Mouse (Mus musculus): ENCODE data around the gene Rps6ka5.

The Rps6ka5 gene

DNA sequence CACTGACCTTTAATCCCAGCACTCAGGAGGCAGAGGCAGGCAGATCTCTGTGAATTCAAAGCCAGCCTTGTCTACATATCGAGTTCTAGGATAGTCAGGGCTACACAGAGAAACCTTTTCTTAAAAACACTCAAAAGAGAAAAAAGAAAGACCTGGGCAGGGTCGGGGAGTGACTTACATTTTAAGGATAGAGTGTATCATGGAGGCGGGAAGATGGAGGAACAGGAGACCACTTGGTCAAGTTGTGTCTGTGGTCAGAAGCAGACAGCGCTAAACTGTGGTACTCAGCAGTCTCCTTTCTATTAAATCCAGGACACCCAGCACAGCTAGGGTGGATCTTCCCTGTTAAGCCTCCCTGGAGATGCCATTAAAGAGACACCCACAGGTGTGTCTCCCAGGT, at the start of gene Rps6ka5:
TSS of gene Rps6ka5 (minus strand) at position 333 of the 400 bp plus-strand sequence.
- DNase-seq: no peak

- DNase-seq: no peak
Measured at GRCm38 (mm10) chr12:100775911-100776581, 49.3 kb upstream of the Rps6ka5 start.

GRCm38 (mm10) chr12:100775291-100775690, 48.5 kb upstream of the Rps6ka5 start:
- DNase-seq: no peak

GRCm38 (mm10) chr12:100774756-100775155, 48.0 kb upstream of the Rps6ka5 start:
- no peak for DNase-seq

DNA sequence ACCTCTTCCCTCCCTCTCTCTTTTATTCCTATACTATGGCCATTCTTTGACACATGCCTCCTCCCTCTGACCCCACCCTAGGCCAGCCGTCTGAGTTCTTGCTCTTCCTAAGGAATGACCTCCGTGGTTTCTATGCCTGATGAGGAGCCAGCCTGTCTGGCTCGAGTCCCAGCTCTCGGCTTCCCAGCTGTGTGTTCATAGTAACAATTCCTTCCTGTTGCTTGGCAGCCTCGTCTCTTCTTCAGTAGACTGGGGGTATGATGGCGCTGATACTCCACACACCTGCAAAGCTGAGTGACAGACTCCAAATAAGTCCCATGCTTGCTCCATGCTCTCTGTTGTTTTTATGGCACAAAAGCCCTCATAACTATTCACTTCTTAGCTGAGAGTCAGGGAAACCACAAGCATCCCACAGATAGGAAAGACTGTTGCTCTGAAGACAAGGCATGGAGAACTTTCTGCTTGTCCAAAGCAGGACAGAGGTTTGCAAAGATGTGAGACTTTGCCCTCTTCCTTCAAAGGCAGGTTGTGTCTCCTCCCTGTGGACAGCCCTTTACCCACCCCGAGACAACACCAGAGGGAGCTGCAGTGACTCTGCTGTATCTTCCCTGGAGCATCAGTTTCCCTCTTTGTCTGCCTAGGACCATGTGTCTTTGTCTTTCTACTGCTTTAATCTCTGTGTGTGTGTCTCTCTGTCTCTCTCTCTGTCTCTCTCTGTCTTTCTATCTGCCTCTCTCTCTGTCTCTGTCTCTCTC, 45.6 kb upstream of the Rps6ka5 start:
- DNase-seq: peak in 1 of 2 experiments; percentile 26

DNA sequence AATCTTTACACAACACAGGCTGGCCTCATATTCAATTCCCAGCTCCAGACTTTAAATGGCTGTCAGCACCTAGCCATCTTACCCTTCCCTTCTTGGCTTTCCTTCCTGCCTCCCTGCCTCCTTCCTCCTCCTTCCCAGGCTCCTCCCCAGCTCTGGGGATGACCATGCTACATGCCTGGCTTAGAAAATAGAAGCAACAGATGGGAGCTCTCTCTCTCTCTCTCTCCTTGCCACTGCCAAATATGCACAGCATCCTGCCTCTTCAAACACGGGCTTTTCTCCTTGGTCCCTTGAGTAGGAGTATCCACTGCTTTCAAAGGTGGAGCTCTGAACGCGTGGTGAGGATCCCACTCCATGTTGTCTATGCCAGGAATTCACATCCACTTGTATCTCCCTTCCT, 44.0 kb upstream of the Rps6ka5 start:
- DNase-seq: no peak

- no peak for DNase-seq
Measured at GRCm38 (mm10) chr12:100769871-100770270, 43.1 kb upstream of the Rps6ka5 start.

DNA sequence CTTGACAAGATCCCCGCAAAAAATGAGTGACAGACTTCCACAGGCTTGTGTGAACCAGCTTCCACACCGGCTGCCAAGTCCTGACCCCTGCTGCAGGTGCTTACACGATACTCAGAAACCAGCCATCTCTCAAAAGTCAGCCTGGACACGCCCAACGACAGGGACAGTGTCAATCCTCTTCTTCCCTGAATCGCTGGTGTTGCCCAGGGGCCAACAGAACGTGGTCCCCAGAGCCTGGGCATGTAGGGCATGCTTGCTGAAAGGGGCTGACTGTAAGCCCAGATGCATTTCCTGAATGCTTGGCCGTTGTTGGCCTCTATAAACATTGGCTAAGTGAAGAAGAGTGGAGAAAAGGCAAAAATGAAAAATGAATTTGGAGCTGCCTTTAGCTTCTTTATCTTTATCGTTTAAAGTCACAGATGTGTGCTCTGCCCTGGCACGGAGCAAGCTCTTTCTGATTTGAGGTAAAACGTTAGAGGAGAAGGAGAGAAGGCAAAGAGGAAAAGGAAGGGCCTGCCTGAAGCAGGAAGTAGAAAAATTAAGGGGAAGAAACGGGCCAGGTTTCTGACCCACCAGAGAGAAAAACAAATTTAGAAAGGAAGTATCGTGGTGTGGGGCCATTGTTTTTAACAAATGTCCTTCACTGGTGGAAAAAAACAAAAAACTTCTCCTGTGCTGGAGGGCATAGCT, 37.7 kb upstream of the Rps6ka5 start:
- DNase-seq: no peak

GRCm38 (mm10) chr12:100762663-100763425, 36.1 kb upstream of the Rps6ka5 start:
- no peak for DNase-seq

GRCm38 (mm10) chr12:100757427-100757826, 30.6 kb upstream of the Rps6ka5 start:
- no peak for DNase-seq

DNA sequence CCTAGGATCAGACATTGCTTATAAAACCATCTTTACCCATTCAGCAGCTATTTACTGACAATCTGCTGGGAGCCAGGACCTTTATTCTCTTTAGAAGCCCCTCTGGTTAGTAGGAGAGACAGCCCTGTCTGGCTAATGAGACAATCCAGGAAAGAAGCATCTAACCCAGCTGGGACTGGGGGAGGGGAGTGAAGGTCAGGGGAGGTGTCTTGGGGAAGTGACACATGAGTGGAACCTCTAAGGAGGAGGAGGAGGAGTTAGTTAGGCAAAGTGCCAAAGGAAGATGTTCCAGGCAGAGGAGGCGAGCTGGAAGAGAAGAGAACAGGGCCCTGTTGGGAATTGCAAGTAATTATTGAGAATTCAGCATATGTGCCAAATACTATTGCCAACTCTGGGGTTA, 26.9 kb upstream of the Rps6ka5 start:
- no peak for DNase-seq

- no peak for DNase-seq
Measured at GRCm38 (mm10) chr12:100752977-100753376, 26.2 kb upstream of the Rps6ka5 start.

DNA sequence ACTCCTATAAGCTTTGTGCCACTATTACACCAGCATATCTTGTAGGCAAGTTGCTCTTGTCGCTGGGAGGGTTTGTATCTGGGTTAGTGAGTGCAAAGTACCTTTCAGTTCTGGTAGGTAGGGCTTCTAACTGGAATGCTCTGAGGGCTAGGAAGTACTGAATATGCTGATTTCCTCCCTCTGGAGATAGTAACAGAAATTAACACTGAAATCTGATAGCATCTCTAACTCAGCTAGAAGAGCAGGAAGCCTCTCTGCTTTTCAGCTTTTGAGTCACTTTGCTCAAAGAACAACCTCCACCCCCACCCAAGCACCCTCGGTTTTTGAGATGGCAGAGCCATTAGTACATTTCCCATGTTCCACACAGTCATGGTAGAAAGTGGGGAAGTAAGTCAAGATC, 15.7 kb upstream of the Rps6ka5 start:
- DNase-seq: no peak

GRCm38 (mm10) chr12:100740313-100740712, 13.5 kb upstream of the Rps6ka5 start:
- DNase-seq: no peak

- DNase-seq: no peak
Measured at GRCm38 (mm10) chr12:100739011-100739570, 12.3 kb upstream of the Rps6ka5 start.

GRCm38 (mm10) chr12:100738498-100738897, 11.7 kb upstream of the Rps6ka5 start:
- no peak for DNase-seq

DNA sequence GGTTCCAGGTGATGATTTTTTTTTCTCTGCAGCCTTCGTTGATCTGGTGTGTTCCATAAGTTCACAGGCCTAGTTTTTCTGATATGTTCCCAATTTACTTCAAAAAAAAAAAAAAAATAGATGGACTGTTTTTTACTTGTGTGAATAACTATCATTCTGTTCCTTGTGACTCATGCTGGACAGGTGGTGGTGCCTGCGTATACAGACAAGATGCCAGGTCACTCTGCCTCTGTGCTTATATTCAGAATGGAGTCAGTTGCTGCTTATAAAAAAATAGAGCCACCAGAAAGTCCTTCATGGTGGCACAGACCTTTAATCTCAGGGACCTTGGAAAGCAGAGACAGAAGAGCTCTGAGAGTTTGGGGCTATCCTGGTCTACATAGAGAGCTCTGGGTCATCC, 8.8 kb upstream of the Rps6ka5 start:
- DNase-seq: peak in 1 of 2 experiments; percentile 40

- DNase-seq: peak in 1 of 2 experiments; percentile 41
Measured at GRCm38 (mm10) chr12:100735156-100735555, 8.4 kb upstream of the Rps6ka5 start.

- DNase-seq: no peak
Measured at GRCm38 (mm10) chr12:100728646-100729485, 2.1 kb upstream of the Rps6ka5 start.

DNA sequence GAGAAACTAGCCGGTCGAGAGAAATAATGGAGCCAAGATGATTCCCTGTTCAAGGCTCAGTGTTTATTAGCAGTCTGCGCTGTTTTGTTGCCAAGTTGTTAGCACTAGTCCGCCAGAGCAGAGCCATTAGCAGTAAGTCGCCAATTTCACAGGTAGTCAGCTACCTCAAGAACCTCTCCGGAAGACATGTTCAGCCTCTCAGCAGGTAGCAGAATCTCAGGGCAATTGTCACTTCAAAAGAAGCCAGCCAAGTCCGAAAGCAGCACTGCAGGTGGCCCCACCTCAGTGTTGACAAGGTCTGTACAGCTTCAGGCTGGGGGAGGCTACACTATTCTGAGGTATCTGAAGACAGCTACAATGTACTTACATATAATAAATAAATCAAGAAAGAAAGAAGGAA, 1.1 kb upstream of the Rps6ka5 start:
- peak in 1 of 2 experiments; percentile 26 for DNase-seq

DNA sequence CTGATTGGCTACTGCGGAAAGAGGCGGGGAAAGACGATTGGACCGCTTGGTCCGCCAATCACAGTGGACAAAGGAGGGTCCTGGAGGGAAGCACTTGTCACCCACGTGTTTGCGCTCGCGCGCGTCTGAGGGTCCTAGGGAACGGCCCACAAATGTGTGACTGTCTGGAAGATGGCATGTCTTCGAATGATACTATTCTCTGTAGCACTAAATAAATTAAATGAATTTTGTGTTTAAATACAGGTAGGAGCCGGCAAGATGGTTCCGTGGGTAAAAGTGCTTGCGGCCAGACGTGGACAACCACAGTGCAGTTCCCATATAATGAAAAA, 1.4 kb downstream of the Rps6ka5 start:
- no peak for DNase-seq

Data from cerebellum, postnatal 25 days (tissue).